Mouse (Mus musculus): Measurements from ENCODE around the gene Engase. TPM values are rescaled to one million over a fixed set of nuclear protein-coding genes. Genes with fewer than 3 reads are reported as not detected.

Gene Engase
- total RNA-seq, 4 experiments from 2014 or later, result 4.3 to 6.8 (median 4.5) TPM

- no peak for DNase-seq (ENCODE audit: low spot score in 2 of 2)
Observed at GRCm38 (mm10) chr11:118486881-118487772, 10.5 kb downstream of the Engase start.

GRCm38 (mm10) chr11:118488191-118488906 lies 11.7 kb downstream of the Engase start:
- no peak for DNase-seq (ENCODE audit: low spot score in 2 of 2)

- no peak for DNase-seq (ENCODE audit: low spot score in 2 of 2)
Observed at GRCm38 (mm10) chr11:118488907-118489270, 12.3 kb downstream of the Engase start.

- DNase-seq (ENCODE audit: low spot score in 2 of 2), result peak; percentile 63 to 67
Observed at GRCm38 (mm10) chr11:118490566-118491218, 14.1 kb downstream of the Engase start.

- DNase-seq (ENCODE audit: low spot score in 2 of 2), result no peak
Observed at GRCm38 (mm10) chr11:118491230-118491629, 14.6 kb downstream of the Engase start.

GRCm38 (mm10) chr11:118493458-118493857 lies 16.8 kb downstream of the Engase start:
- DNase-seq (ENCODE audit: low spot score in 2 of 2), result no peak

- no peak for DNase-seq (ENCODE audit: low spot score in 2 of 2)
Observed at GRCm38 (mm10) chr11:118494001-118494737, 17.5 kb downstream of the Engase start.

- no peak for DNase-seq (ENCODE audit: low spot score in 2 of 2)
Observed at GRCm38 (mm10) chr11:118495065-118495464, 18.4 kb downstream of the Engase start.

- no peak for DNase-seq (ENCODE audit: low spot score in 2 of 2)
Observed at GRCm38 (mm10) chr11:118496066-118496689, 19.5 kb downstream of the Engase start.

- DNase-seq (ENCODE audit: low spot score in 2 of 2), result no peak
Observed at GRCm38 (mm10) chr11:118502990-118503389, 26.4 kb downstream of the Engase start.

- no peak for DNase-seq (ENCODE audit: low spot score in 2 of 2)
Observed at GRCm38 (mm10) chr11:118503418-118504179, 27.0 kb downstream of the Engase start.

- no peak for DNase-seq (ENCODE audit: low spot score in 2 of 2)
Observed at GRCm38 (mm10) chr11:118504180-118504454, 27.5 kb downstream of the Engase start.

- no peak for DNase-seq (ENCODE audit: low spot score in 2 of 2)
Observed at GRCm38 (mm10) chr11:118507095-118507494, 30.5 kb downstream of the Engase start.

- peak; percentile 53 for DNase-seq (ENCODE audit: low spot score in 2 of 2)
Observed at GRCm38 (mm10) chr11:118507904-118508303, 31.3 kb downstream of the Engase start.

- no peak for DNase-seq (ENCODE audit: low spot score in 2 of 2)
Observed at GRCm38 (mm10) chr11:118508341-118508740, 31.7 kb downstream of the Engase start.

GRCm38 (mm10) chr11:118511851-118512250 lies 35.2 kb downstream of the Engase start:
- DNase-seq (ENCODE audit: low spot score in 2 of 2), result peak in 1 of 2 experiments; percentile 28

- no peak for DNase-seq (ENCODE audit: low spot score in 2 of 2)
Observed at GRCm38 (mm10) chr11:118512257-118512910, 35.8 kb downstream of the Engase start.

- no peak for DNase-seq (ENCODE audit: low spot score in 2 of 2)
Observed at GRCm38 (mm10) chr11:118517924-118518323, 41.3 kb downstream of the Engase start.

GRCm38 (mm10) chr11:118518743-118519142 lies 42.1 kb downstream of the Engase start:
- no peak for DNase-seq (ENCODE audit: low spot score in 2 of 2)

- DNase-seq (ENCODE audit: low spot score in 2 of 2), result no peak
Observed at GRCm38 (mm10) chr11:118520251-118520650, 43.6 kb downstream of the Engase start.

Data from gastrocnemius, adult 8-10 months (tissue).